Mouse (Mus musculus): Measurements from ENCODE around the gene Hdac8. TPM values are rescaled to one million over a fixed set of nuclear protein-coding genes. Genes with fewer than 3 reads are reported as not detected.

Gene Hdac8
- total and polyA plus RNA-seq, 3 experiments: 8.8 to 11.8 TPM; not detected in 1

- H3K4me1 ChIP-seq (ENCODE audit: control insufficient read depth in 1 of 2, insufficient read depth in 2 of 2, low read length in 2 of 2): peaks cover 0 to 4% of the 10 kb centered on the region in 2 experiments; a peak in 2 of 4 replicates
- H3K79me2 ChIP-seq (ENCODE audit: control insufficient read depth, insufficient read depth, low read length, poor library complexity): no peaks in the 10 kb centered on the region
- H3K9ac ChIP-seq (ENCODE audit: control insufficient read depth, low read depth, low read length, poor library complexity, severe bottlenecking): no peak overlapping the region
- no peaks in the 10 kb centered on the region for H3K27me3 ChIP-seq (ENCODE audit: control insufficient read depth in 1 of 2, insufficient read depth in 2 of 2, low read length in 2 of 2)
- H3K36me3 ChIP-seq (ENCODE audit: control insufficient read depth in 1 of 2, insufficient read depth in 2 of 2, low read length in 2 of 2): peaks cover 0 to 8% of the 10 kb centered on the region in 2 experiments; a peak in 2 of 4 replicates
- H3K9me3 ChIP-seq (replicated peaks; ENCODE audit: insufficient read depth, low read length): no peaks in the 10 kb centered on the region
- TF ChIP-seq RCOR1 (IDR thresholded peaks at IDR 0.05; ENCODE audit: low read depth, low read length) (no peak), CTCF (IDR thresholded peaks at IDR 0.05 in 2 of 3, conservative IDR thresholded peaks at IDR 0.05 in 1 of 3; ENCODE audit: control insufficient read depth in 1 of 3, insufficient read depth in 1 of 3, low read depth in 2 of 3, low read length in 3 of 3, poor library complexity in 1 of 3, severe bottlenecking in 1 of 3) (no peak), POLR2A (IDR thresholded peaks at IDR 0.05; ENCODE audit: control insufficient read depth in 1 of 2, insufficient read depth in 1 of 2, low read depth in 1 of 2, low read length in 2 of 2, poor library complexity in 1 of 2) (no peak), MAX (IDR thresholded peaks at IDR 0.05; ENCODE audit: low read length) (no peak), RAD21 (IDR thresholded peaks at IDR 0.05; ENCODE audit: low read depth, low read length) (no peak), HCFC1 (IDR thresholded peaks at IDR 0.05; ENCODE audit: low read depth, low read length) (no peak), GATA1 (IDR thresholded peaks at IDR 0.05; ENCODE audit: low read depth, low read length) (no peak), NELFE (IDR thresholded peaks at IDR 0.05; ENCODE audit: low read depth, low read length) (no peak), TBP (IDR thresholded peaks at IDR 0.05; ENCODE audit: low read depth, low read length) (no peak), ELF1 (IDR thresholded peaks at IDR 0.05; ENCODE audit: low read depth, low read length) (no peak), ZKSCAN1 (IDR thresholded peaks at IDR 0.05; ENCODE audit: low read depth, low read length) (no peak), CHD2 (IDR thresholded peaks at IDR 0.05; ENCODE audit: low read length) (no peak), BHLHE40 (IDR thresholded peaks at IDR 0.05; ENCODE audit: borderline replicate concordance, low read depth, low read length) (no peak), KAT2A (conservative IDR thresholded peaks at IDR 0.05; ENCODE audit: low read depth, low read length) (no peak), MYC (IDR thresholded peaks at IDR 0.05; ENCODE audit: low read depth, low read length) (no peak), TCF12 (IDR thresholded peaks at IDR 0.05; ENCODE audit: low read depth, low read length) (no peak), MXI1 (IDR thresholded peaks at IDR 0.05; ENCODE audit: low read depth, low read length) (no peak), E2F4 (IDR thresholded peaks at IDR 0.05; ENCODE audit: borderline replicate concordance, low read depth, low read length) (no peak), EP300 (IDR thresholded peaks at IDR 0.05; ENCODE audit: low read depth in 1 of 2, low read length in 2 of 2) (no peak), MAZ (IDR thresholded peaks at IDR 0.05; ENCODE audit: low read depth, low read length) (no peak)
- no peak for DNase-seq (ENCODE audit: low read depth, low spot score)
- no peak overlapping the region for H3K27ac ChIP-seq (ENCODE audit: control insufficient read depth, low read depth, low read length)
- H3K4me3 ChIP-seq (ENCODE audit: control insufficient read depth in 1 of 2, insufficient read depth in 1 of 2, low read depth in 2 of 2, low read length in 2 of 2): no peak overlapping the region
These were observed 197.6 kb downstream of the Hdac8 start for GRCm38 (mm10) chrX:102307511-102307910.

DNA sequence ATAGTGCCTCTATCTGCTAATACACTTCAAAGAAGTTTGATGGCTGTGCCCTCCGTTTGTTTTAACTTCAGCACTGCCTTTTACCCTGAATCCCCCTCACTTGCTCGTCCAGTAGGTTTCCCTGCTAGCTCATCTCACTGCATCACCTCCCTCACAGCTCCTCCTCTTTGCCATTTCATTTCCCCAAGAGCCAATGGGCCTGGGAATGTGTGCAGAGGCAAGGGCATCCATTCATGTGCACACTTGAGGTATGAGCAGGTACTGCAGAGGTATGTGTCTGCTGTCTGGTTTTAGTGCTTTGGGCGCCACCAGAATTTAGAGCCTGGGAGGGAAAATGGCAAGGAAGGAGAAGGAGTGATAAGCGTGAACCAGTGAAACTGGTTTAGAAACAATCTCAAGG is 199.4 kb downstream of the Hdac8 start:
- Histone ChIP-seq H3K4me1 (ENCODE audit: control insufficient read depth in 1 of 2, insufficient read depth in 2 of 2, low read length in 2 of 2) (peaks cover 0 to 4% of the 10 kb centered on the region in 2 experiments; a peak in 2 of 4 replicates), H3K27ac (ENCODE audit: control insufficient read depth, low read depth, low read length) (no peak overlapping the region), H3K79me2 (ENCODE audit: control insufficient read depth, insufficient read depth, low read length, poor library complexity) (no peaks in the 10 kb centered on the region), H3K27me3 (ENCODE audit: control insufficient read depth in 1 of 2, insufficient read depth in 2 of 2, low read length in 2 of 2) (no peaks in the 10 kb centered on the region), H3K36me3 (ENCODE audit: control insufficient read depth in 1 of 2, insufficient read depth in 2 of 2, low read length in 2 of 2) (peaks cover 0 to 8% of the 10 kb centered on the region in 2 experiments; a peak in 2 of 4 replicates), H3K9me3 (replicated peaks; ENCODE audit: insufficient read depth, low read length) (no peaks in the 10 kb centered on the region), H3K4me3 (ENCODE audit: control insufficient read depth in 1 of 2, insufficient read depth in 1 of 2, low read depth in 2 of 2, low read length in 2 of 2) (no peak overlapping the region), H3K9ac (ENCODE audit: control insufficient read depth, low read depth, low read length, poor library complexity, severe bottlenecking) (no peak overlapping the region)
- no peak for DNase-seq (ENCODE audit: low read depth, low spot score)
- TF ChIP-seq ZMIZ1 (IDR thresholded peaks at IDR 0.05; ENCODE audit: low read depth, low read length): no peak
- TF ChIP-seq E2F4 (IDR thresholded peaks at IDR 0.05; ENCODE audit: borderline replicate concordance, low read depth, low read length): no peak
- TF ChIP-seq NELFE (IDR thresholded peaks at IDR 0.05; ENCODE audit: low read depth, low read length): no peak
- no peak for TF ChIP-seq GABPA (IDR thresholded peaks at IDR 0.05; ENCODE audit: low read depth, low read length)
- no peak for TF ChIP-seq CHD1 (IDR thresholded peaks at IDR 0.05; ENCODE audit: low read depth, low read length)
- no peak for TF ChIP-seq JUND (IDR thresholded peaks at IDR 0.05; ENCODE audit: low read depth, low read length)
- TF ChIP-seq TAL1 (IDR thresholded peaks at IDR 0.05; ENCODE audit: low read length): no peak
- TF ChIP-seq UBTF (IDR thresholded peaks at IDR 0.05; ENCODE audit: borderline replicate concordance, insufficient read depth, low read depth, low read length): no peak
- TF ChIP-seq RCOR1 (IDR thresholded peaks at IDR 0.05; ENCODE audit: low read depth, low read length): no peak
- no peak for TF ChIP-seq ZC3H11A (IDR thresholded peaks at IDR 0.05; ENCODE audit: low read depth, low read length)
- TF ChIP-seq USF2 (IDR thresholded peaks at IDR 0.05; ENCODE audit: borderline replicate concordance in 1 of 2, insufficient read depth in 1 of 2, low read depth in 1 of 2, low read length in 2 of 2): no peak
- no peak for TF ChIP-seq ETS1 (IDR thresholded peaks at IDR 0.05; ENCODE audit: low read depth, low read length)

Measured in MEL (cell line).